Mouse (Mus musculus): ENCODE data around the gene Kbtbd7. TPM values are rescaled to one million over a fixed set of nuclear protein-coding genes. Genes with fewer than 3 reads are reported as not detected.
"Not testable (repeated sequence)": the region's sequence is repeated elsewhere in the genome, so short reads cannot be mapped to it uniquely, and the experiment has no call there.

Gene Kbtbd7
- total RNA-seq, 2 experiments from 2014 or later = 42.2 to 45.7 TPM

GRCm38 (mm10) chr14:79445055-79445620, 18.8 kb downstream of the Kbtbd7 start:
- peak in 1 of 2 experiments; percentile 19 for DNase-seq (ENCODE audit: extremely low spot score in 1 of 2, low spot score in 1 of 2)

DNA sequence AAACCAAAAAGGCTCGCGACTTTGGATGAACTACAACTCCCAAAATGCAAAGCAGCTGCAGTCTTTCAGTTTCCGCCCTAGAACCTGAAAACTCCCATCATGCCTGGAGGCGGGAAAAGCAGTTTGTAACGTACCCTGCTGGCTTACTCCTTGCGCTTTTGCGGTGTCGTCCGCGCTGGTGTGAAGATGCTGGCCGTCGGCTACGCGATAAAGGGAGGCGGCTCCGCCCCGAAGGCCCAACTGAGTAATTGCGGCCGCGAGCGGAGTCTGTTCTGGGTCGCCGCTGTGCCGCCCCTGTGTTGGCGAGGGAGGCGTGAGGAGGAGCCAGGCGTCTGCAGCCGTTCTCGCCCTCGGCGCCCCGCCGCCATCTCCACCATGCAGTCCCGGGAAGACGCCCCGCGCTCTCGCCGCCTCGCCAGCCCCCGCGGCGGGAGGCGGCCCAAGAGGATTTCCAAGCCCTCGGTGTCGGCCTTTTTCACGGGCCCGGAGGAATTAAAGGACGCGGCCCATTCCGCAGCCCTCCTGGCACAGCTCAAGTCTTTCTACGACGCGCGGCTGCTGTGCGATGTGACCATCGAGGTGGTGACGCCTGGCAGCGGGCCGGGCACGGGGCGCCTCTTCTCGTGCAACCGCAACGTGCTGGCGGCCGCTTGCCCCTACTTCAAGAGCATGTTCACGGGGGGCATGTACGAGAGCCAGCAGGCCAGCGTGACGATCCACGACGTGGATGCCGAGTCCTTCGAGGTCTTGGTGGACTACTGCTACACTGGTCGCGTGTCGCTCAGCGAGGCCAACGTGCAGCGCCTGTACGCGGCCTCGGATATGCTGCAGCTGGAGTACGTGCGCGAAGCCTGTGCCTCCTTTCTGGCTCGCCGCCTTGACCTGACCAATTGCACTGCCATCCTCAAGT, 25.6 kb downstream of the Kbtbd7 start, which contains the start of gene Kbtbd6:
Kbtbd6 (plus strand) TSS at position 155 of the 910 bp plus-strand sequence.
- DNase-seq (ENCODE audit: extremely low spot score in 1 of 2, low spot score in 1 of 2) = peak; percentile 57 to 60

- not testable (repeated sequence) for DNase-seq (ENCODE audit: extremely low spot score in 1 of 2, low spot score in 1 of 2)
Observed at GRCm38 (mm10) chr14:79452591-79452934, 26.3 kb downstream of the Kbtbd7 start.

GRCm38 (mm10) chr14:79460401-79460800, 34.1 kb downstream of the Kbtbd7 start:
- DNase-seq (ENCODE audit: extremely low spot score in 1 of 2, low spot score in 1 of 2) = no peak

DNA sequence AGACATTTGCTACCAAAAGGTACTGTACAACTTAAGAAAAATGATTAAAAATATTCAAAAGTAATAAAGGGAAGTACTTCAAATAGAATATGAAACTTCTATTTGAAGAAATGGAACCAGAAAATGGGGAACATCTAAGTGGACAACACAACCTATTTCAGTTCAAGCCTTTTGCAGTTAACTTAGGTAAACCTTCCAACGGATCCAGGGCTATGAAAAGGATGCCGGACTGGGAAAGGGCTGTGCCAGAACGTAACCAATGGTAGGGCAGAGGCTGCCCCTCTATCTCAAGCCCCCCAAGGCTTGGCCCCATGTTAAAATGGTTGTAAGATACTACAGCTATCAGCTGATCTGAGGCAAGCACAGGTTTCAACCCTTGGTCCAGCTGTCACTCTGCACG, 34.7 kb downstream of the Kbtbd7 start:
- DNase-seq (ENCODE audit: extremely low spot score in 1 of 2, low spot score in 1 of 2) = no peak

DNA sequence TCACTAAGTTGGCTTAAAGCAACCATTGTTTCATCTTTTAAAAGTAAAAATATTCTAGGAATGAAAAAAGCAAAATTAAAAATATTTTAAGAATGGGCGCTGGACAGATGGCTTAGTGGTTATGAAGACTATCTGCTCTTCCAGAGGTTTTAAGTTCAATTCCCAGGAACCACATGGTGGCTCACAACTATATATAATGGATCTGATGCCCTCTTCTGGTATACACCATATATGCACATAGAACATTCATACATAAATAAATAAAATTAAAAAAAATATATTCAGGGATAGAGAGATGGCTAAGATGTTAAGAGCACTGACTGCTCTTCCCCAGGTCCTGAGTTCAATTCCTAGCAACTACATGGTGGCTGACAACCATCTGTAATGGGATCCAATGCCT, 39.3 kb downstream of the Kbtbd7 start:
- no peak for DNase-seq (ENCODE audit: extremely low spot score in 1 of 2, low spot score in 1 of 2)

DNA sequence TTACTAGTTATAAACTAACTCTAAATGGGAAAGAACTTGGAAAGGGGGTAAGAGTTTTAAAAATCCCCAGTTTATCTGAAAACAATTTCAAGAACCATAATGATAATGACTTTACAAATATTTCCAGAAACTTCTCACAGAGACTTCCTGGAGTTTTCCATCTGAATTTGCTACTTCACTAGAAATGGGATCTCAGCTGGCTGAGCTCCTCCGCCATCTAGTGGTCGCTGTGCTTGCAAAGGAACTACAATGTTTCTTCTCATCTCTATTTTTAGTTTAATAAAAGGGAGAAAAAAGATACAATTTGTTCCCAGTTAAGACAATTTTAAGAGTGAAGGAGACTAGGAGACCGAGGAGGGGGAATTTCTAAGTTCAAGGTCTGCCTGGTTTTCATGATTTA, 41.3 kb downstream of the Kbtbd7 start:
- DNase-seq (ENCODE audit: extremely low spot score in 1 of 2, low spot score in 1 of 2) = peak in 1 of 2 experiments; percentile 76

DNA sequence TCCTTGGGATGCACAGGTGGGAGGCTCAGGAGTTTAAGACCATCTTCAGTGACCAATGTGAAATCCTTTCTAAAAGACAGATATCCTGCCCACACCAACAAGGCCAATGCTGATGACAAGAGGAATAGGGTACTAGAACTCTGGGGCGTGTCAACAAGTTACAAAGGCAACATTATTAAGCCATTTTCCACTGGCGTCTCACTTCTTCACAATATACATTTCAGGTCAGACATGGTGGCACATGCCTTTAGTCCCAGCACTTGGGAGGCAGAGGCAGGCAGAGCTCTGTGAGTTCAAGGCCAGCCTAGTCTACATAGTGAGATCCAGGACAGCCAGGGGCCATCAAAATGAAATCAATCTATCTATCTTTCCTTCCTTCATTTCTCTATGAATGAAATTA, 47.1 kb downstream of the Kbtbd7 start:
- DNase-seq (ENCODE audit: extremely low spot score in 1 of 2, low spot score in 1 of 2) = no peak

Other genes starting within 250 kb of the Kbtbd7 start
- not detected for gene Zfp957, start 179.1 kb upstream of the Kbtbd7 start, total RNA-seq (2021)
- gene Rgcc, start 124.9 kb upstream of the Kbtbd7 start, total RNA-seq (2021) = 10 to 100 TPM; 39.6 to 43.9 TPM
- 10 to 100 TPM; 10.4 to 11.9 TPM for gene Naa16, start 35.7 kb upstream of the Kbtbd7 start, total RNA-seq (2021)
- gene Mtrf1, start 28.7 kb upstream of the Kbtbd7 start, total RNA-seq (2021) = 1 to 10 TPM; 6.3 to 6.4 TPM
- gene Kbtbd6, start 25.3 kb downstream of the Kbtbd7 start, total RNA-seq (2021) = 1 to 10 TPM in 1 of 2 experiments, under 1 TPM in 1; 0.96 to 1.4 TPM
- 1 to 10 TPM; 4.8 to 5.7 TPM for gene Elf1, start 54.7 kb downstream of the Kbtbd7 start, total RNA-seq (2021)
- gene Wbp4, start 55.0 kb downstream of the Kbtbd7 start, total RNA-seq (2021) = 10 to 100 TPM; 46.6 to 53.0 TPM
- gene Sugt1, start 161.2 kb downstream of the Kbtbd7 start, total RNA-seq (2021) = 10 to 100 TPM; 90.0 to 91.4 TPM
- 1 to 10 TPM; 2.3 to 3.1 TPM for gene Cnmd, start 235.7 kb downstream of the Kbtbd7 start, total RNA-seq (2021)